Mouse (Mus musculus): ENCODE results near the gene Faf1.

The Faf1 gene

DNA sequence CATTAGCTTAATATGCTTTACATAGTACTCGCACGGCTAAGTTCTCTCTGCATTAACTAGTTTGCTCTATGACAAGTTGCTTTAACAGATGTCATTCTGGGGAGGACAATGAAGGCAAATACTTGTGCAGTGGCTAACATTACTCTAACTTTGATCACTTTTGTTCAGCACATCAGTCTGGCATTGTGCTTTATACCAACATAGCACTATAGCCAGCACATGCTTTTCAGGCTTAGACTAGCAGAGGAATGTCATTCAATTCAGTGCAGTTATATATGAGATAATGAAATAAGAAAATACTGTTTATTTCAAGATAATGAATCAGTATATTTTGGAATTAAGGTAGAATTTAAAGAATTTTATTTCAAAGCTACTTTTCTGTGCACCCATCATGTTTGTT lies 115.9 kb downstream of the Faf1 start:
- DNase-seq = no peak

DNA sequence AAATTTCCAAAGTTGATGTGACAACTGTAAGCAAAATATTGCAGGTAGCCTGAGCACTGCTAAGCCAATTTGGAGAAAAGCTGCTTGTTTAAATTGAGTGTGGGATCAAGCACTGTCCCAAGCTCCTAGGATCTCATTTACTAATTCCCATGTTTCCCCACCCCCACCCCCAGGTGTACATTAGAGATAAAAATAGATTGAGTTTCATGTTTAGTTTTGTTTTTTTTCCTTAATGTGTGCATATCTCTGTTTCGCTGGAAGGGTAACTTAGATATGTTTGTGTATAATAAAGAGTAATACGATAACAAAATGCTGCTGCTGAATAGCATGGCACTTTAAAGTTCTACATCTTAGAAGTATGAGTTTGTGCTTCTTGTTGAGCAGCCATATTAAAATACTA lies 116.7 kb downstream of the Faf1 start:
- DNase-seq = no peak

DNA sequence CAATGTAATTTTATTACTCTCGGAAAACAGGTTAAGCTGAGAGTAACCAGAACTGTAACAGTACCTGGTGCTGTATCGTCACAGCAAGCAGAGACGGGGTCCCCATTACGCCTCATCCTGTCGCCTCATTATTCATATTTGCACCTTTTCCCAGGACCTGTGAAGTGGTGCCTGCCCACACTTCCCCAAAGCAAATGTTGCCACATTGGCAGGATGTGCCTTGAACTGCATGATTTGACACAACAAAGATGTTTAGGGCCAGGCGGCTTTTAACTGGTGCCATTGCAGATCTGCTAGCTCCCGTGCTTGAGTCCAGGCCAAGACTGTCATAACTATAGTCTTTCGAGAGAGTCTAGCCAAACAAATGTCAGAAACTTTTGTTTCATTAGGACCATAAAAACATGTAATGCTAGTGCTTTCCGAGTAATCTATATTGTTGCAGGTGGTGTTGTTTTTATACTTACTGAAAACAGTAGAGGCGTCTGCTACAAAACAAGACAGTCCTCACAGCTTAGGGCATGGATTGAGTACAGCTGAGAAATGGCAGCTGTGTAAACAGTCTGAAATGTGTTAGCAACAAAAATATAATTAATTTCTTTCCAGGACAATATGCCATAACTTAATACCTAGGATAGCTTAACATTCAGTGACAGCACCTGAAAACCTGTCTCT lies 121.3 kb downstream of the Faf1 start:
- DNase-seq = no peak

DNA sequence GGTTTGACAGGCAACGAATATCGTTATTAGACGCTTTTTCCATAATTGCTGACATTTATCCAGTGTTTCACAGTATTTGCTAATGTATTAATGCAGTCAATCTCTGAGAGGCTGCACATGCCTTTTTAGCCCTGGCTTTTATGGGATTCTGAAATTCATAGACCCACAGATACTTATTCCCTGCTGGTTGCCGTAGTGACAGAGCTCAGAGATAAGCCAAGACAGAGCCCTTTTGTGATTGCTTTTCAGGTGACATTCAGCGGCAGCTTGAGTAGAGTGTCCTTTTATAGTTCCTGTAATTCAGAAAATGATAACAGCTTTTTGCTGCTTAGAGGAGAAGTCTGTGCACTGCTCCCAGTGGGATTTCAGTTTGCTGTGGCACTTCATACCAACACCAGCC lies 130.0 kb downstream of the Faf1 start:
- DNase-seq = no peak

DNA sequence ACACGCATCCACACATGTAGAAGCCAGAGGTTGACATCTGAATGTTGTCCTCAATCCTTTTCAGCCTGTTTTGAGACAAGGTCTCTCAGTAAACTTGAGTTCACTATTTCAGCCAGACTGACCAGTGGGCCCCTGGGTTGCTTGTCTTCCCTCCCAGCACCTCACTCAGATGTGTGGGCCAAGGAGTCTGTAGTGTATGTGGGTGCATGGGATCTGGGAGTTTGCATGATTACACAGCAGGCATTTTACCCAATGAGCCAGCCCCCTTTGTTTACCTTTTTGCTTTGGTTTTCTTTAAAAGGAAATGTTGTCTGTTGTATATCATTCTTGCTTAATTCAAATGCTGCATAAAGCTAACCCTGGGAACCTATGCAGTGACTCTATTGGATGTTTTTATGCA lies 138.8 kb downstream of the Faf1 start:
- DNase-seq = no peak

DNA sequence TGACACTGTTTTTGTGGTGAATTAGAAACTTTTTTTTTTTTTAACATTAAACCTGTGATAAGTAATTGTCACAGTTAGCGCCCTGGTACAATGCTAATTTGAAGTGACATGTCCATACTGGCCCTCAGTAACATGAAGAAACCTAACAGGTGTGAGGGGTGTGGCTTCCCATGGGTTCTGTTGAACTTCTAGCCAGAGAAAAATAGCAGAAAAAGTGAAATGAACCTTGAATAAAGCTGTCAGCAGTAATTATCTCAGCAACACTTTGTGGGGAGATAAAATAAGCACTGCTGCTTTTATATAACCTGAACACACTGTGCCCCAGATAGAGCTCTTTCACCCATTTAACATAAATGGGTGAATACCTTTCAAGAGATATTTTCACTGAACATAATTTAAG lies 139.2 kb downstream of the Faf1 start:
- DNase-seq = no peak

DNA sequence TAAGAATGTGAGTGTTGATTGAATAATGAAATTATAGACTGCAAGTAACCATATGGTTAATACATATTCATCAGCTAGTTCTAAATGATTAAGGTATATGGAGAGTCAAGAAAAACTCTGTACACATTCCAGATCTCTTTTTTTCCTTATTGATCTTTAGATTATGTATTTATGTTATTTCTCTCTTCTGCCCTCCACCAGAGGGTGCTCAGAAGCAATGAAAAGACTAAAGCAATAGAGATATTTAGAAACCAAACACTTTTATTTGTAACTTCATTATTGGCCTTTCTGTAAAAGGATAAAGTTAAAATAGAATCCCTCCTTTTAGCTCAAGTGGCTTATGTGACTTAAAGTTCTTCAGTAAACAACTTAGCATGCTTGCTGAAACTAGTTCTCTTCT lies 143.1 kb downstream of the Faf1 start:
- no peak for DNase-seq

DNA sequence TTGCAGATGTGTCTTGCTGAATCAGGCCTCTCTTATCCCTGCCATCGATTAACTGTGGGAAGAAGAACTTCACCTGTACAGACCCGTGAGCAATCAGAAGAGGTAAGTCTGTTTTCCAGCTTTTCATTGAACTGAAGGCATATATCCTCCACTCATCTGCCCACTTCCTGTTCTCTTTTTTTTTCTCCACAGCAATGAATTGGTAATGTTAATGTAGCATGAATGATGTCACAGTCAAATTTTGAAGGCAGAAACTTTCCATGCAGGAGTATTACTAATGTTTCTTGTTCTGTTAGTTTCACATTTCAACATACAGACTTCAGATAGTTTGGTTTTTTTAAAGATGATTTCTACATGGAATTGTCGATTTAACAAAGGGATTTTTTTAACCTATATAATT lies 153.4 kb downstream of the Faf1 start:
- no peak for DNase-seq

DNA sequence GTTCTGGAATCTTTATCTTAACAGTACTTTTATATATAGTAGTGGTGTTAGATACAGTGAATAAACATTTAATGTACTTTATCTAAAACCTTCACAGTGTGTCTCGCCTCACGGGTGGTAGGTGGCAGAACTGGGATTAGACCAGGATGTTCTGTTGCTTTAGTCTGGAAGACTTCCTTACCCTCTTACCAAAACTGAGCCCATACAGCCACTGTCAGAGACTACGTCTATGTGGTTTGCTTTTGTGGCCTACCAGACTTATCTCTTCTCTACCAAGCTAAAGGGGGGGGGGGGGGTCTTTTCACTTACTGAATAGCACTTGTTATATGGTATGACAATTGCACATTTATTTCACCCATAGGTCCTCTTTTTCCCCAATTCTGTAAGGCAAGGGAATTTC lies 181.5 kb downstream of the Faf1 start:
- no peak for DNase-seq

DNA sequence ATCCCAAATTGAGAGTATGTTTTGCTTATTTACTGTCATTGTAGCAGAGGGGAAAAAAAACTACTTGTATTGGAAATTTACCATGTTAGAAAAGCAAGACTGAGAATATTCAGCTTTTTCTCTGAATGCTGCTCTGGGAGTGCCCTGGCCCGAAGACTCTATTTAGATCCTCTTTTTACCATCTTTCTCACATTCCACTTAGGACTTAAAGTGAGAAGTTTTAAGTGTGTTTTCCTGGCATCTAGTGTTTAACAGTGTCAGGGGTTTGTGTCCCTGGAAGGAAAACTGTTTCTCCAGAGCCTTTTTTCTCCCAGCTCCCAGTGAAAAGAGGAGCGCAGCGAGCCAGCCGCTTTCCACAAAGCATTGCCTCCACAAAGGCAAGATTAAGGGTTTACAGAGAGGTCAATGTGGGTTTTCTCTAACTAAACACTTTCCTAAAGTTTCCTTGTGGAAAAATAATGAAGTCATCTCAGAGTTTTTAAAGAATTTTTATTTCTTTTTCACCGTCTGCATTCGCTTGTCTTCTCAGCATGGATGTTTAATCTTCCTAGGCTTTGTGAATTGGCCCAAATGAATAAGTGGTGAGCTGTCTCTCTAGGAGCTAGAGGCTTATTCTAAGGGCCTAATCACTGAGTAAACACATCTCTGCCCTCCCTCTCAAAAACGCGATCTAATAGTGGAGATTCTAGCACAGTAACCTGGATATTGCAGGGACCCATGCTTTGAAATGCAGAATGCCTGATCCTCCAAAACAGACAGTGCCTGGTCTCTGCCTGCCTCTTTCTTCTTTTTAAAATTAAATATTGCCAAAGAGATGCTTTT lies 182.4 kb downstream of the Faf1 start:
- no peak for DNase-seq

DNA sequence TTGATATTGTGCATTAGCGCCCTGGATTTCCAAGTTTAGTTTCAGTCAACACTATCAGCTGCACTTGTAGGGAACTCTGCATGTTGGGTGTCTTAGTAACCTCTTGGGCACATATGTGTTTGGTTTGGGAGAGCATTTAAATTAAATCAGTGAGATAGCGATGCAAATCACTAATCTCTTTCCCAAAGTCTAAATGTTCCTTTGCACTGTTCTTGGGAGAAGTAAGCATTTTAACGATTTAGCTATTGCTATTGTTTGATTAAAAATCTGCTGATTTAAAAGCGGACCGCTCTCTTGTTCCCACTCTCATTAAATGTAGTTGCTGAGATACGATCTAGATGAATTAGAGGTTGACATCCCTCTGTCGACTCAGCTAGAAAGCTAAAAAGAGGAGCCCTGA lies 183.0 kb downstream of the Faf1 start:
- DNase-seq = no peak

DNA sequence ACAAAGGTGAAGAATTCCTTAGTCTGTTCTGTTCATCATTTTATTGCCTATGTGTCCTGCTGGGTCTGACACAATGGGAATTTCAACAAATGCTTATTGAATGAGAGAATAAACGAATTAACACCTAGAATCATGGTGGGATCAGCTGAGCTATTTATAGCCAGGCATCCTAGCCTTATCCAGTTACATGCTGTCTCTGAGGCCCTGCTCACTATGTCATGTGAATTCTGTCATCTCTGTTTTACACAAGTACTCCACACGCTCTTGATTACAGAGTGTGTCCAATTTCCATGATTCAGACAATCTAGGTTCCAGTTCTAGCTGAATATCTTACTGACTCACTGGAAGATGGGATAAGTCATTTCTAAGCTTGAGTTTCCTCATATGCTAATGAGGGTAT lies 183.9 kb downstream of the Faf1 start:
- no peak for DNase-seq

DNA sequence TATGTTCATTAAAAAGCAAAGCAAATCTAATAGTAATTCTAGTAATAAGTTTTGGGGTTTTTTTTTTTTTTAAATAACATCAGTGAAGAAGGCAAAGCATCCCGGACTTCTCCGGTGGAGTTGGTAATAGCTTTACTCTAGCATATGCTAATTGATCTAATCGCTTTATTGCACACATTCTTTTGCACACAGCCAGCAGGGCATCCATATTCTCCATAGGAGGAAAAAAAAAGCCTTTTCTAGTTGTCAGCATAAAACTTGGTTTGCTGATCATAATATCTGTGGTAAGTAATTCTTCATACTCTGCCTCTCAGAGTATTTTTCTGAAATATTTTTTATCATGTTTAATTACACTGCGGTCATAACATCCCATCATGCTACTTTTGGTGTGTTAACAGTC lies 185.9 kb downstream of the Faf1 start:
- no peak for DNase-seq

DNA sequence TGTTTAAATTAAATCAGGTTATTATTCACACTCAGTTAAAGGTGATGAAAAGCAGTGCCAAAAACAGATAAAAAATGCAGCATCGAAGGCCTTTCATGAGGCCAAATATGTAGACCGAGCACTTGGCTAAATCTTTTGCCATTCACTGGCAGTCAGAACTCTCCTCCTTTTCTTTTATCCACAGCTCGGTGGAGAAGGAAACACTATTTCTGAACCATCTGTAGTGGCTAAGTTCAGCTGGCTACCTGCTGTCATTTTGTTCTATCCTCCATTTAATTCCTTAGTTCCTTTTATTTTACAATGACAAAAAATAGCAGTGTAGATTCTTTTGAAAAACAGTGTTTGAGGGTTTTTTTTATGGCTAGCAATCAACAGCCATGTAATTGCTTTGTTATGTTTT lies 186.6 kb downstream of the Faf1 start:
- no peak for DNase-seq

DNA sequence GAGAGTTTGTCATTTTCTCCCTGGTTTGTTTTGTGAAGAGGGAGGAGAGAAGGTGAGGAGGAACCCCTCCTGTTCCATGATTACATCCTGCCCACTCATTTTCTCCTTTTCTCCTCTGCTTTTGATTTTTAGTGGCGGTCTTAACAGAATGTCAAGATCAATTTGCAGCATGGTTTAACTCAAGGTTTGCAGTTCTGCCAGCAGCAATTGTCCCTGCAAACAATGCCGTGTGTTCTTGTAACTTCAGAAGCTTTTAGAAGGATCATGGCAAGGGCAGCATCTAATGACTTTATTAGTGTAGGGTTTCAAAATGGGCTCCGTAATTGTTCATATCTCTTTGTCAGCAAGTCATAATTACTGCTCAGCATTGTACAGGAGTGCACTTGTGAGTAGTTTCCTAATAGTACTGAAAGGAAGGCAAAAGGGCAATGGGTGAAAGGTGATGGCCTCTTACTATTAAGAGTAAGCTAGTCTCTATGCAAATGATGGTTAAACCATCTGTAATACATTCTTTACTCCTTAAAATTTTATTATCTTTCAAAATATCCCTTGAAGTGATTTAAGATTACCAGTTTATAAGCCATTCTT lies 192.6 kb downstream of the Faf1 start:
- DNase-seq = no peak

DNA sequence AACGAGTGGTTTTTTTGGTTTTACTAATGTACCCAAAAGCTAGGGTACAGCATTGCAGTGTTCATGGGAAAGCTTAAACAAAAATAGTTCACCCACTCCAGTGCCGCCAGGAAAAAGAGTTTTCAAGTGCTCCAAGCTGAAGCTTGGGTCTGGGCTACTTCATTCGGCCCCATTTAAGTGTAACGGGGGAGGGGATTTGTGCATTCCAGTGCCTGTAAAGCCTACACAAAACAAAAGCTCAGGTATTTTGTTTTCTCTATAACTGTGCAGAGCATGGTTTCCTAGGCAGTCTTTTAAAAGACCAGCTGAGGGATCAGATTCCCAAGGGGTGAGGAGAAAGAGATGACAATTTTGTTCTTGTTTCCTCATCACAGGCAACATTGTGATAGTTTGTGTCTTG lies 207.9 kb downstream of the Faf1 start:
- no peak for DNase-seq

DNA sequence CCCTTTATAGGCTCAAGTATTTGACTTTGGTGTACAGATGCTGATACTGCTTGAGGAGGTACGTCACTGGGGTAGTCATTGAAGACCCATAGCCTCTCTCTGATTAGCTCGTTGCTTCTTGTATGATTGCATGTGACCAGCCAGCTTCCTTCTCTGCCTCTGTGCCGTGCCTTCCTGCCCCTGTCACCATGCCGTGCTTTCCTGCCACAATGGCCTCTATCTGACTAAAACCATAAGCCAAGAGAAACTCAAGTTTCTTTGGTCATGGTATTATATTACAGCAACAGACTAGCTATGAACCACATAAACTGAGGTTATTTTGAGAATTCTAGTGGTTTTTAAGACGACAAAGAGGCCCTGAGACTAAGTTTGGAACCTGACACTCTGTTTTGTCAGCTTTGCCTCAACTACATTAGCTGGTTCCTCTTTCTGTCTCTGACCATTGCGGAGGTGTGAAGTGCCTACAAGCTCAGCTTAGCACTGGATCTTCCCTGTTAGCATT lies 211.5 kb downstream of the Faf1 start:
- no peak for DNase-seq

DNA sequence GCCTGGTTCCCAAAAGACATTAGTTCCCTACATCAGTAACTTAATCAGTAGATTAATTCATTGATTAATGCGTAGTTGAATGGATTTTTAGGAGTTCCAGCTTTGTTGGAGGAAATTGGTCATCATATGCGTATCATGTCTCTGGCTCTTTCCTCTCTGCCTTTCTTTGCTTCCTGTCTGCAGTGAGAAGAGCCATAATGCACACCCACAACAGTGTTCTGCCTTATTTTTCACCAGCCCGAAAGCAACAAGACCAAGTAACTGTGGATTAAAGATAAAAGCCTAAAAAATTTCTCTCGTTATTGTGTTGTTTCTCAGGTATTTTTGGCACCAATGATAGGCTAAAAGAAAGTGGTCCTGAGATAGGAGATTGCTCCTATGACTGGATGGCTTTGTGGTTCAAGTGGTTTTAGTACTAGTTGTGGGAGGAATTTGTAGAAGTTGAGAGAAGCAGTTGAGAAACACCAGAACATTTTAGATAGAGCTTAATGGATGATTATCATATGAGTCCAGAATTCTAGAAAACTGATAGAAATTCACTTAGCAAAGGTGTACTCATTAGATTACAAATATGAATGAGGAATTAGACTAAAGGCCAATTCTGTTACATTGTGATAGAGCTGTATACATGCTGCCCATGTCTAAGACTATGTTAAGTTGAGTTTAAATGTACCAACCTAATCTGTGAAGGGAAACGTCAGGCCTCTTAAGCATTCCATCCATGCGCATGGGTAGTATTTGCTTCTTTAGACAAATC lies 221.6 kb downstream of the Faf1 start:
- DNase-seq = no peak

DNA sequence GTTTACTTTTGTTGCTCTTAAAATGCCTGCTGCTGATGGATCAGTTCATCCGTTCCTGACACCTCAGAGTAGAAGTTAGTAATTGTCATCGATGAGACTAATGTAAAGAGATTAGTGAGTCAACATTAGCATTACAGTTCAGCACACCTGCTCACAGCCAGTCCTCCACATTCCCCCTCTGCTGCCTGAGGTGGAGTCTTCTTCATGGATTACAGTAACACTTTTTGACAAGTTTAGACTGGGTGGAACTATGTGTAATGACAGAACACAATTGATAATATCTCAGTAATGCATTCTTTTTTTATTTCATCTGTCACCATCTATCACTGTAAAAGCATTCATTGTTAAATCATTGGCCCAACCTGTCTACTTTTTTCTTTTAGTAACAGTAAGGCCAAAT lies 224.7 kb downstream of the Faf1 start:
- no peak for DNase-seq

DNA sequence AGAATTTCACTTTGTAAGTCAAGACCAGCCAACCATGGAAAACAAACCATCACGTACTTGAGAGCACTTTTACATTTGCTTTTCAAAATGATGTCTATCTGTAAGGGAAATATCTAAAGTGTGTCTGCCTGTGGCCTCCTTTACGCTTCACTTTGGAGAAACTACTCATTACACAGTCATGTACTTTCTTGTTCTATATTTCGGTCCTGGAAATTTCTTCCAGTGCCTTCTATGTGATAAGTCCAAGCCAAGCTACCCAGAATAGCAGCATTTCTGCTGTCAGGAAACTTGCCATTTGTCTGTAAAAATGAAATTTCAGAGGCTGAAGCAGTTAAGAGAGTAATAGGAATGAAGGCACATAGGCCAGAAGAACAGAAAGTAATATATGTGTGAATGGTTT lies 228.1 kb downstream of the Faf1 start:
- DNase-seq = no peak

DNA sequence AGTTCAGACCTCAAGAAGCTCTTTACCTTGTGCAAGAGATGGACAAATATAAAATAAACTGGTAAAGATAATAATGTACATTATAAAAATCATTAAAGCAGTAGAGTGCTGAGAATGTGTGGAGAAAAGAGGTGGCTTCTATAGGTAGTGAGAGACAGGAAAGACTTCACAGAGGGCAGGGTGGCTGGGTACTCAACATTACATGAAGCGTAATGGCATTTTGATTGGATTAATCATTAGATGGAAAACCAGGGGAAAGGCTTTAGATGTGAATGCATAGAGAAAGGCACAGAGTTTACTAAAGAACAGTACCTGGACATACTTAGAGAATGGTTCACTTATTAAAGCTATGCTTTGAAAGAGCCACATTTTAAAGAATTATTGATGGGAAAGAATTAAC lies 252.7 kb downstream of the Faf1 start:
- no peak for DNase-seq

DNA sequence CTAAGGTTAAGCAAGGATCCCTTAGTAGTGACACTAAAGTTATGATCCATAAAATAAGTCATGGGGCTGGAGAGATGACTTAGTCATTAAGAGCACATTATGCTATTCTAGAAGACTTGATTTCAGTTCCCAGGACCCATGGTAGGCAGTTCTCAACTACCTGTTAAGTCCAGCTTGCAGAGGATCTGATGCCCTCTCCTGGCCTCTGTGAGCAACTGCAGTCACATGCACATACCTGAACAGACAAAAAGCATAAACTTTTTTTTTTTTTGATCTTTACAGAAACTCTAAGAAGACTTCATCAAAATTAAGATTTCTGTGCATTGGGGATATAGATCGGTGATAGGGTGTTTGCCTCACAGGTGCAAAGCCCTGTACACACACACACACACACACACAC lies 254.1 kb downstream of the Faf1 start:
- peak; percentile 6 for DNase-seq

DNA sequence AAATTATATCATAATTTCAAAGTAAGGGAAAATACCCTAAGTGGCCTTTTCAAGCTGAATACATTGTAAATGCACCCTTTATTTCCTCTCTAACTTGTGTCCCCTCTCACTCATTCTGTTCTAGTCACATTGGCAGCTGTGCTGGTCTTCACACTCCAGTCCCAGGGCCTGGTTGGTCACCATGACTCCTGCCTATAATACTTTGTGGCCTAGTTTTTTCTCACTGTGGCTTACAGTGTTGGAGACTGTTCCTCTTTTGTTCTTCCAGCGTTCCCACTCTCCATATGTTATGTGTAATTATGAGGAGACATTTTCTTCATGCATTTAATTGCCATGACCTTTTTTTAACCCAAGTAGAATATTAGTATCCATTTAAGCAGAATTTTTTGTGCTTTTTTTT lies 254.5 kb downstream of the Faf1 start:
- DNase-seq = no peak

DNA sequence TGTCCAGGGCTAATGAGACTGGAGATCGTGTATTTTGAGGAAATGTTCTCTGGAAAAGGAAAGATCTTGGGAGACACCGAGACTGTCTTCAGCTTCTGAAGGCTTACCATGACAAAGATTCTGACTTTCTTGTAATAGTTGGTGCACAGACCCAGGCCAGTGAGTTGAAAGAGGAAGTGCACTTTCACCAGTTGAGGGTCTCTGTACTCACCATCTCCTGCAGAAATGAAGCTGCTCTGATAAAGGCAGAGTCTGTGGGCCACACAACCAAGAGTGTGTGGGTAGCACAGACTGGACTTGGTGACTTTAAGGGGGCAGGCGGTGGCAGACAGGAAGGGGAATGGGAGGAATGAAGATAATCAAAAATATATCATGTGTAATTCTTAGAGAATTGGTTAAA lies 260.2 kb downstream of the Faf1 start:
- DNase-seq = no peak
